Mouse (Mus musculus): Measurements from ENCODE around the gene Rcn1. TPM values are rescaled to one million over a fixed set of nuclear protein-coding genes. Genes with fewer than 3 reads are reported as not detected.

The Rcn1 gene
- polyA plus RNA-seq, 1 experiment from 2014 or later = 201 TPM

Other genes starting within 250 kb of the Rcn1 start
- 0.17 TPM in 1 of 2 replicates, not detected in the other for gene Them7, start 175.0 kb downstream of the Rcn1 start, polyA plus RNA-seq (2016; fragmentation: Nextera tagmentation; extraction: Ambion mirVana)

Data from embryonic facial prominence, embryonic 12.5 days (tissue).